Mouse (Mus musculus) gastrocnemius, postnatal 4 days (tissue): ENCODE results near the gene Atp10b. TPM values are rescaled to one million over a fixed set of nuclear protein-coding genes. Genes with fewer than 3 reads are reported as not detected.

Source experiments
- total RNA-seq, 2 experiments: library from RNA; stranded (reverse); gene quantifications; 2 replicates each; pipeline ENCODE4 v1.2.3; 2021

Atp10b gene
- total RNA-seq, 2 experiments from 2014 or later: 0.80 to 0.98 TPM

Other genes starting within 250 kb of the Atp10b start
- gene Gm9972, start 114.1 kb upstream of the Atp10b start, total RNA-seq: not detected